In genomic region chr6:118983471-118984040, GRCm38 (mm10) we compare ENCODE assay signal across 14 mouse cellular contexts.
DNase-seq lines count a peak whose midpoint lies in the region; ATAC-seq and TF ChIP-seq lines count a peak whose summit lies in the region.
"Had no signal": no experiment of that assay in that cellular context is flagged by ENCODE, and none has a peak within 500 bp of the region (broad histone marks: within the 10 kb centered on the region; RNA-seq: fewer than 3 reads in every experiment).

No protein-coding gene starts in this region.

- H3K36me3 ChIP-seq in forebrain, embryonic 10.5 days (replicated peaks): no peaks in the 10 kb centered on the region
- no peaks in the 10 kb centered on the region for H3K36me3 ChIP-seq in forebrain, embryonic 11.5 days (ENCODE audit: control insufficient read depth, insufficient read depth, low read length)
- H3K36me3 ChIP-seq in lung, embryonic 14.5 days (ENCODE audit: insufficient read depth): no peaks in the 10 kb centered on the region
- no peaks in the 10 kb centered on the region for H3K36me3 ChIP-seq in limb, embryonic 13.5 days

- ATAC-seq in forebrain, embryonic 11.5 days (replicated peaks; ENCODE audit: low FRiP score): no peak
- no peak for ATAC-seq in lung, embryonic 14.5 days (ENCODE audit: insufficient read depth)
- ATAC-seq in limb, embryonic 13.5 days (ENCODE audit: low FRiP score, low read depth): no peak
- ATAC-seq: intestine, embryonic 16.5 days had no signal

- H3K4me3 ChIP-seq in forebrain, embryonic 10.5 days: no peak overlapping the region
- H3K4me3 ChIP-seq in forebrain, embryonic 11.5 days (ENCODE audit: low read depth, low read length): no peak overlapping the region
- H3K4me3 ChIP-seq in lung, embryonic 14.5 days (ENCODE audit: low read depth, low read length): no peak overlapping the region
- H3K4me3 ChIP-seq in limb, embryonic 13.5 days: no peak overlapping the region
- H3K4me3 ChIP-seq in cerebellum, adult 2 months (replicated peaks; ENCODE audit: insufficient read depth, low read depth, low read length): no peak overlapping the region
- H3K4me3 ChIP-seq: erythroblast, embryonic 14.5 days had no signal

- no peak for TF ChIP-seq POLR2A in cerebellum, adult 2 months (IDR thresholded peaks at IDR 0.05; ENCODE audit: borderline replicate concordance, insufficient read depth, low read length)

- TF ChIP-seq CTCF in lung, embryonic 14.5 days (IDR thresholded peaks at IDR 0.05; ENCODE audit: low read depth): no peak
- no peak for TF ChIP-seq CTCF in cerebellum, adult 2 months (IDR thresholded peaks at IDR 0.05; ENCODE audit: borderline replicate concordance, insufficient read depth, low read depth, low read length)

- peaks cover 16% of the 10 kb centered on the region for H3K4me1 ChIP-seq in forebrain, embryonic 10.5 days
- H3K4me1 ChIP-seq in forebrain, embryonic 11.5 days (replicated peaks; ENCODE audit: control insufficient read depth, insufficient read depth, low read length): no peaks in the 10 kb centered on the region
- H3K4me1 ChIP-seq in lung, embryonic 14.5 days (ENCODE audit: insufficient read depth): peaks cover 14% of the 10 kb centered on the region; the same call in 1 of the 2 replicates
- peaks cover 54% of the 10 kb centered on the region for H3K4me1 ChIP-seq in limb, embryonic 13.5 days
- peaks cover 16% of the 10 kb centered on the region for H3K4me1 ChIP-seq in cerebellum, adult 2 months (ENCODE audit: control insufficient read depth, insufficient read depth, low read length)

- WGBS in forebrain, embryonic 10.5 days: 84% methylated on average over 8 of the region's 8 CpGs
- WGBS in forebrain, embryonic 11.5 days: 90% methylated on average over 8 of the region's 8 CpGs
- WGBS in lung, embryonic 14.5 days: 72% methylated on average over 8 of the region's 8 CpGs
- 60% methylated on average over 8 of the region's 8 CpGs for WGBS in limb, embryonic 13.5 days
- WGBS in cerebellum, adult 2 months: 81% methylated on average over 8 of the region's 8 CpGs

- DNase-seq in forebrain, embryonic 10.5 days (ENCODE audit: extremely low spot score, low spot score): no peak
- no peak for DNase-seq in forebrain, embryonic 11.5 days (ENCODE audit: low spot score)
- no peak for DNase-seq in lung, embryonic 14.5 days
- DNase-seq in lung, postnatal 36 days: no peak
- peak; percentile 29 to 49 for DNase-seq in thymus, postnatal 10 days (ENCODE audit: low spot score in 2 of 2)
- no peak for DNase-seq in cerebellum, postnatal 14 days
- no peak for DNase-seq in cerebellum, adult 2 months
- DNase-seq: kidney, postnatal 25 days; right cerebral cortex, adult 18-20 months; spleen, adult 18-20 months had no signal

- H3K4me2 ChIP-seq in forebrain, embryonic 11.5 days (ENCODE audit: low read depth, low read length, severe bottlenecking): no peak overlapping the region
- no peak overlapping the region for H3K4me2 ChIP-seq in lung, embryonic 14.5 days
- H3K4me2 ChIP-seq in limb, embryonic 13.5 days (replicated peaks): peak overlapping the region; percentile 25
- H3K4me2 ChIP-seq: liver, embryonic 11.5 days had no signal

- H3K27ac ChIP-seq in forebrain, embryonic 10.5 days: 0 out of 2 replicates have a peak overlapping the region, but pooled peaks have one; percentile 25
- H3K27ac ChIP-seq in forebrain, embryonic 11.5 days (ENCODE audit: low read depth, low read length): no peak overlapping the region
- peak overlapping the region; percentile 84 for H3K27ac ChIP-seq in lung, embryonic 14.5 days (ENCODE audit: low read depth)
- H3K27ac ChIP-seq in limb, embryonic 13.5 days: peak overlapping the region; percentile 80
- no peak overlapping the region for H3K27ac ChIP-seq in cerebellum, adult 2 months (ENCODE audit: insufficient read depth, low read length)

- H3K9ac ChIP-seq in forebrain, embryonic 11.5 days (ENCODE audit: low read length): no peak overlapping the region
- no peak overlapping the region for H3K9ac ChIP-seq in lung, embryonic 14.5 days
- H3K9ac ChIP-seq in limb, embryonic 13.5 days: no peak overlapping the region

- no peaks in the 10 kb centered on the region for H3K9me3 ChIP-seq in forebrain, embryonic 10.5 days
- no peaks in the 10 kb centered on the region for H3K9me3 ChIP-seq in forebrain, embryonic 11.5 days (ENCODE audit: control insufficient read depth, low read length)
- no peaks in the 10 kb centered on the region for H3K9me3 ChIP-seq in lung, embryonic 14.5 days (ENCODE audit: low read depth, low read length)
- H3K9me3 ChIP-seq in limb, embryonic 13.5 days: no peaks in the 10 kb centered on the region

- H3K27me3 ChIP-seq in forebrain, embryonic 10.5 days (ENCODE audit: poor library complexity, severe bottlenecking): no peaks in the 10 kb centered on the region
- no peaks in the 10 kb centered on the region for H3K27me3 ChIP-seq in forebrain, embryonic 11.5 days (ENCODE audit: control insufficient read depth, insufficient read depth, low read length)
- no peaks in the 10 kb centered on the region for H3K27me3 ChIP-seq in lung, embryonic 14.5 days (ENCODE audit: insufficient read depth, low read length)
- no peaks in the 10 kb centered on the region for H3K27me3 ChIP-seq in limb, embryonic 13.5 days
- H3K27me3 ChIP-seq in cerebellum, adult 2 months (ENCODE audit: control insufficient read depth, insufficient read depth, low read length): no peaks in the 10 kb centered on the region

Comparison
In these comparisons a context has a peak if more than half of its experiments do, and no peak if none do; other contexts are left out.
1. H3K27ac ChIP-seq: peak in forebrain, embryonic 10.5 days (single experiment), lung, embryonic 14.5 days (single experiment) and limb, embryonic 13.5 days (single experiment); none in forebrain, embryonic 11.5 days (single experiment) and cerebellum, adult 2 months (single experiment).
2. DNase-seq: peak in thymus, postnatal 10 days (2 of 2); none in forebrain, embryonic 10.5 days (single experiment), forebrain, embryonic 11.5 days (single experiment), lung, embryonic 14.5 days (single experiment), lung, postnatal 36 days (single experiment), cerebellum, postnatal 14 days (0 of 2) and cerebellum, adult 2 months (0 of 2).